Mouse (Mus musculus) heart, postnatal 0 days (tissue): ENCODE measurements around the gene Myh11. TPM values are rescaled to one million over a fixed set of nuclear protein-coding genes. Genes with fewer than 3 reads are reported as not detected.
A peak's percentile ranks its signal among the peaks of the same experiment; 100 is the strongest.

Experiments
- ATAC-seq: fragments of 200-750 bp; cut with Nextera tagmentation; 2 replicates; pipeline ENCODE4 v1.8.0; 2017; ENCODE audit warnings: low read depth, moderate number of reproducible peaks, moderate library complexity; ENCODE audit not compliant: insufficient read depth
- DNase-seq: peaks from one replicate; pipeline ENCODE4 v3.0.0-alpha.2; 2016; ENCODE audit warnings: low spot score
- H3K27ac ChIP-seq: fragments of 300-500 bp; sonication (generic); 2 replicates; pipeline ENCODE4 v1.5.1; 2014; ENCODE audit warnings: low read depth, mild to moderate bottlenecking
- H3K27me3 ChIP-seq: fragments of 300-500 bp; sonication (generic); 2 replicates; pipeline ENCODE4 v1.6.1; 2014; ENCODE audit warnings: low read length, mixed read lengths; ENCODE audit not compliant: control insufficient read depth, insufficient read depth
- H3K36me3 ChIP-seq: fragments of 300-500 bp; sonication (generic); replicated peaks from 2 replicates; pipeline ENCODE4 v1.6.1; 2014; ENCODE audit warnings: low read length, mixed read lengths; ENCODE audit not compliant: control insufficient read depth, insufficient read depth
- H3K4me1 ChIP-seq: fragments of 300-500 bp; sonication (generic); 2 replicates; pipeline ENCODE4 v1.6.1; 2014; ENCODE audit warnings: antibody characterized with exemption; ENCODE audit not compliant: control insufficient read depth, insufficient read depth
- H3K4me2 ChIP-seq: fragments of 300-500 bp; sonication (generic); 2 replicates; pipeline ENCODE4 v1.6.1; 2014; ENCODE audit warnings: low read depth, mild to moderate bottlenecking, low read length, moderate library complexity
- H3K4me3 ChIP-seq: fragments of 300-500 bp; sonication (generic); 2 replicates; pipeline ENCODE4 v1.5.1; 2014; ENCODE audit warnings: low read depth, low read length
- H3K9ac ChIP-seq: fragments of 300-500 bp; sonication (generic); replicated peaks from 2 replicates; pipeline ENCODE4 v1.6.1; 2014; ENCODE audit warnings: low read depth, low read length, mixed read lengths
- H3K9me3 ChIP-seq: fragments of 300-500 bp; sonication (generic); replicated peaks from 2 replicates; pipeline ENCODE4 v1.6.1; 2016; ENCODE audit warnings: low read length; ENCODE audit not compliant: control insufficient read depth
- CTCF ChIP-seq: IDR thresholded peaks from 2 replicates; pipeline ENCODE4 v1.5.1; 2016; ENCODE audit warnings: antibody characterized with exemption, control low read depth, low read depth
- EP300 ChIP-seq: IDR thresholded peaks from 2 replicates; pipeline ENCODE4 v1.6.1; 2016; ENCODE audit warnings: antibody characterized with exemption, low read depth
- WGBS: fragments of 180-500 bp; shearing (Covaris S2); extraction: QIAGEN DNeasy Blood & Tissue Kit; methylation state at CpG from one replicate; pipeline ENCODE4 v1.1.7; 2014; 5-methylcytosine and 5-hydroxymethylcytosine counted together
- polyA plus RNA-seq: library from polyadenylated mRNA; unstranded; fragments of >200 nt; fragmentation: Nextera tagmentation; extraction: Ambion mirVana; gene quantifications from 2 replicates; pipeline ENCODE4 v1.2.1, GENCODE M21; 2015
- total RNA-seq: library from RNA; depleted of rRNA; stranded (reverse); fragments of >200 nt; gene quantifications from 2 replicates; pipeline ENCODE4 v1.2.3, GENCODE M21; 2014; ENCODE audit warnings: low replicate concordance

Myh11 gene
- total and polyA plus RNA-seq, 2 experiments from 2014 or later: 3.3 to 104 TPM

- 60% methylated on average over 1 of the region's 1 CpGs for WGBS
- H3K4me1 ChIP-seq: 0 out of 2 replicates have a peak, but pooled peaks cover 8% of the 10 kb centered on the region
- DNase-seq (no peak), ATAC-seq (no peak)
- TF ChIP-seq EP300: no peak
- no peak for TF ChIP-seq CTCF
- peaks cover 79% of the 10 kb centered on the region for H3K27me3 ChIP-seq
- no peak overlapping the region for H3K9ac ChIP-seq
- no peaks in the 10 kb centered on the region for H3K36me3 ChIP-seq
- no peaks in the 10 kb centered on the region for H3K9me3 ChIP-seq
- no peak overlapping the region for H3K4me2 ChIP-seq
- H3K4me3 ChIP-seq: no peak overlapping the region
- H3K27ac ChIP-seq: no peak overlapping the region
Measured at GRCm38 (mm10) chr16:14249913-14250312, 41.3 kb downstream of the Myh11 start.

DNA sequence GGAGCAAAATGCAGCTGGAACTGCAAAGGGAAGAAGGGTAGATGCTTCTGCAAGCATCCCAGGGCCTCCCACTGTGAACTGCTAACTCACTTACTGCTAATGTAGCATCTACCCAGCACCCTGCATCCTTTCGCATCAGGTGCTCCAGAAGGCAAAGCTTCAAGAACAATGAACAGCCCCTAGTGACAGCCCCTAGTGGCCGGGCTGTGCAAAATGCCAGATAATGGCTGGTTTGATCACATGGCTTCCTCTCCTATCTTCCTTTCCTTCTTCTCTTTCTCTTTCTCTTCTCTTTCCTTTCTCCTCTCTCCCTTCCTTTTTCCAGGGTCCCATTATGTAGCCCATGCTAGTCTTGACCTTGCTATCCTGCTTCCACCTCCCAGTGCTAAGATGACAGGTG, 48.6 kb downstream of the Myh11 start:
- Histone ChIP-seq H3K4me3 (no peak overlapping the region), H3K36me3 (no peaks in the 10 kb centered on the region), H3K9me3 (no peaks in the 10 kb centered on the region; the same call in 1 of the 2 replicates), H3K4me1 (no peaks in the 10 kb centered on the region), H3K27ac (no peak overlapping the region), H3K9ac (no peak overlapping the region), H3K4me2 (no peak overlapping the region), H3K27me3 (peaks cover 61% of the 10 kb centered on the region)
- 21% methylated on average over 2 of the region's 2 CpGs for WGBS
- ATAC-seq: no peak
- TF ChIP-seq EP300: no peak
- peak; percentile 43 for TF ChIP-seq CTCF
- DNase-seq: no peak

GRCm38 (mm10) chr16:14242059-14242458, 49.1 kb downstream of the Myh11 start:
- WGBS: 53% methylated on average over 3 of the region's 3 CpGs
- H3K9ac ChIP-seq: no peak overlapping the region
- TF ChIP-seq EP300 (no peak), CTCF (no peak)
- H3K4me3 ChIP-seq: no peak overlapping the region
- no peak overlapping the region for H3K4me2 ChIP-seq
- no peak for DNase-seq
- no peaks in the 10 kb centered on the region for H3K4me1 ChIP-seq
- ATAC-seq: no peak
- no peaks in the 10 kb centered on the region for H3K36me3 ChIP-seq
- H3K27me3 ChIP-seq: peaks cover 57% of the 10 kb centered on the region
- H3K27ac ChIP-seq: no peak overlapping the region
- no peaks in the 10 kb centered on the region; the same call in 1 of the 2 replicates for H3K9me3 ChIP-seq

GRCm38 (mm10) chr16:14237100-14237723, 54.0 kb downstream of the Myh11 start:
- no peak for TF ChIP-seq EP300
- TF ChIP-seq CTCF: peak; percentile 94
- H3K27me3 ChIP-seq: peaks cover 27% of the 10 kb centered on the region; the same call in 1 of the 2 replicates
- H3K4me3 ChIP-seq: no peak overlapping the region
- H3K9me3 ChIP-seq: no peaks in the 10 kb centered on the region; the same call in 1 of the 2 replicates
- peak; percentile 31 for DNase-seq
- ATAC-seq: peak; percentile 44; the same call in 1 of the 2 replicates
- H3K4me2 ChIP-seq: no peak overlapping the region
- H3K36me3 ChIP-seq: no peaks in the 10 kb centered on the region
- 23% methylated on average over 6 of the region's 6 CpGs for WGBS
- no peak overlapping the region for H3K27ac ChIP-seq
- no peak overlapping the region for H3K9ac ChIP-seq
- no peaks in the 10 kb centered on the region for H3K4me1 ChIP-seq

DNA sequence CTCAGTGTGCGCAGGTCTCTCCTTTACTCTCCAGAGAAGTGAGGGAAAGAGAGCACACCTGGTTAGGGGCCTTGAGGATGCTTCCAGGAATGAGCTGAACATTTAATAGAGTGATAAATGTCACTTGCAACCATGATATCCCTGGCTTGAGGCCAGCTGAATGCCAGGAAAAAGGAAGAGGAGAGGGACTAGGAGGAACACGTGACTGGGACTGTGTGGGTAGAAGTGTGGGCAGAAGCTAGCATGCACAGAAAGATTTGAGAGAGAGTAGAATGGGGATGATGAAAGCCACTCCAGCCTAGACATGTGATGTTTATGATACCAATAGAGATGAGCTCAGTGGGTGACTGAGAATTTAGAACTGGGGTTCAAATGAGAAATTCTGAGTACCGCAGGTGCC, 76.0 kb downstream of the Myh11 start:
- no peak for ATAC-seq
- no peak overlapping the region for H3K4me3 ChIP-seq
- TF ChIP-seq EP300: no peak
- TF ChIP-seq CTCF: no peak
- no peaks in the 10 kb centered on the region for H3K9me3 ChIP-seq
- H3K27me3 ChIP-seq: no peaks in the 10 kb centered on the region
- H3K36me3 ChIP-seq: no peaks in the 10 kb centered on the region
- H3K4me2 ChIP-seq: no peak overlapping the region
- no peak for DNase-seq
- H3K4me1 ChIP-seq: no peaks in the 10 kb centered on the region
- H3K9ac ChIP-seq: no peak overlapping the region
- no peak overlapping the region for H3K27ac ChIP-seq
- WGBS: 83% methylated on average over 3 of the region's 3 CpGs

GRCm38 (mm10) chr16:14198798-14199197, 92.4 kb downstream of the Myh11 start:
- H3K9ac ChIP-seq: no peak overlapping the region
- no peak for DNase-seq
- H3K4me1 ChIP-seq: no peaks in the 10 kb centered on the region
- no peak overlapping the region for H3K4me3 ChIP-seq
- 57% methylated on average over 4 of the region's 4 CpGs for WGBS
- H3K27ac ChIP-seq: no peak overlapping the region
- H3K36me3 ChIP-seq: no peaks in the 10 kb centered on the region
- H3K4me2 ChIP-seq: no peak overlapping the region
- ATAC-seq: no peak
- 0 out of 2 replicates have a peak, but pooled peaks cover 3% of the 10 kb centered on the region for H3K27me3 ChIP-seq
- TF ChIP-seq CTCF: no peak
- no peak for TF ChIP-seq EP300
- no peaks in the 10 kb centered on the region for H3K9me3 ChIP-seq
